Mouse (Mus musculus): Measurements from ENCODE around the gene Snx17. TPM values are rescaled to one million over a fixed set of nuclear protein-coding genes. Genes with fewer than 3 reads are reported as not detected.

Snx17 gene
- total and polyA plus RNA-seq, 3 experiments: 58.1 to 66.8 (median 63.2) TPM

DNA sequence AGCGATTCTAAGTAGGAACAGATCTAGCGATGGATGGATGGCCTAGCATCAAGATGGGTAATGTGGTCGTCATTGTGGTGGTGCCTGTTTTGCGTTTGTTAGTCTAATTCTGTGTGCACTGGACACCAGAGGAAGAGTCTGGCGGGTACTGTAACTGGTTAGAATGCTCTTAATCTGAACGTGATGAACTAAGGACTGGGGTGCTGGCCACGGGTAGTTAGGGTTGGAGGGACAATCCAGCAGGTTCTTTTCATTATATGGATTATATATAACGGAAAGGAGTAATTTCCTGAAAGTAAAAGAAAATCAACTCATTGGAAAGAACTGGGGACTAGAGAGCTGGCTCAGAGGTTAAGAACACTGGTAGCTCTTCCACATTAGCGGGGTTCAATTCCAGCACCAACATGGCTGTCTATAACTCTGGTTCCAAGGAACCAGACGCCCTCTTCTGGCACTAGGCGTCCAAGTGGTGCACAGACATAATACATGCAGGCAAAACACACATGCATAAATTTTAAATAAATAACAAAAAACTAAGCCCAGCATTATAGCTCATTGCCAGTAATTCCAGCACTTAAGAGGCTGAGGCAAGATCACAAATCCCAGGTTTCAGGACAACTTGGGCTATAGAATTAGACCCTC, 28.4 kb downstream of the Snx17 start:
- Histone ChIP-seq H3K79me2 (replicated peaks; ENCODE audit: control insufficient read depth, insufficient read depth, low read length) (peaks cover 4% of the 10 kb centered on the region), H3K4me1 (ENCODE audit: control insufficient read depth, insufficient read depth, low read length) (peaks cover 6% of the 10 kb centered on the region), H3K4me3 (peak overlapping the region; percentile 98), H3K9ac (ENCODE audit: low read depth, low read length) (peak overlapping the region; percentile 73; the same call in 1 of the 2 replicates), H3K27me3 (ENCODE audit: control insufficient read depth, insufficient read depth, low read length) (no peaks in the 10 kb centered on the region), H3K36me3 (ENCODE audit: control insufficient read depth, insufficient read depth, low read length) (peaks cover 7% of the 10 kb centered on the region), H3K27ac (peak overlapping the region; percentile 92)
- 20% methylated on average over 11 of the region's 11 CpGs for WGBS
- intact Hi-C loops (cut with DNase I): loop anchor here (2.0 to 5.0 kb wide), 3 partner anchors 19 to 106 kb away; partner anchors contain the start of genes Mpv17 and Zfp513
- DNase-seq: no peak
- TF ChIP-seq EP300 (IDR thresholded peaks at IDR 0.05; ENCODE audit: insufficient read depth, low read depth, low read length) (no peak), CTCF (IDR thresholded peaks at IDR 0.05) (peak; percentile 41), POLR2A (IDR thresholded peaks at IDR 0.05; ENCODE audit: insufficient read depth, low read depth, low read length) (no peak)

DNA sequence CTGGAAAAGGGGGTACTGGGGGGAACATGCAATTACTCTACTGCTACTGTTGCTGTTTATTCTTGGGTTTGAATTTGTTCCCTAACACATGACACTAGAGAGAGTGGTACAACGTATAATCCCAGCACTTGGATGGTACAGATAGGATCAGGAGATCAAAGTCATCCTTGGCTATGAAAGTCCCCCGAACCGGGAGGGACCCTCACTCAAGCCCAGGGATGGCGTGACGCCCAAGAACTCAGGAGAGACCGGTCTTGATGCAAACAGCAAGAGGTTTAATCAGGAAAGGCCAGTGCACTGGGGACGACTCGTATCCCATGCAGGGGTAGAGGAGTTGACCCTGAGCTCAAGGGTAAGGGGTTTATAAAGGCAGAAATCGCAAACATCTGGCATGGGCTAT, 29.7 kb downstream of the Snx17 start:
- intact Hi-C loops (cut with DNase I): loop anchor here (5.0 kb wide), 1 partner anchor 105 kb away; no protein-coding TSS in a partner anchor
- Histone ChIP-seq H3K27ac (no peak overlapping the region), H3K4me3 (no peak overlapping the region), H3K36me3 (ENCODE audit: control insufficient read depth, insufficient read depth, low read length) (peaks cover 7% of the 10 kb centered on the region), H3K4me1 (ENCODE audit: control insufficient read depth, insufficient read depth, low read length) (peaks cover 6% of the 10 kb centered on the region), H3K9ac (ENCODE audit: low read depth, low read length) (no peak overlapping the region), H3K79me2 (replicated peaks; ENCODE audit: control insufficient read depth, insufficient read depth, low read length) (0 out of 2 replicates have a peak, but pooled peaks cover 2% of the 10 kb centered on the region), H3K27me3 (ENCODE audit: control insufficient read depth, insufficient read depth, low read length) (no peaks in the 10 kb centered on the region)
- no peak for TF ChIP-seq EP300 (IDR thresholded peaks at IDR 0.05; ENCODE audit: insufficient read depth, low read depth, low read length)
- TF ChIP-seq CTCF (IDR thresholded peaks at IDR 0.05): no peak
- no peak for TF ChIP-seq POLR2A (IDR thresholded peaks at IDR 0.05; ENCODE audit: insufficient read depth, low read depth, low read length)
- DNase-seq: no peak
- 95% methylated on average over 9 of the region's 9 CpGs for WGBS

DNA sequence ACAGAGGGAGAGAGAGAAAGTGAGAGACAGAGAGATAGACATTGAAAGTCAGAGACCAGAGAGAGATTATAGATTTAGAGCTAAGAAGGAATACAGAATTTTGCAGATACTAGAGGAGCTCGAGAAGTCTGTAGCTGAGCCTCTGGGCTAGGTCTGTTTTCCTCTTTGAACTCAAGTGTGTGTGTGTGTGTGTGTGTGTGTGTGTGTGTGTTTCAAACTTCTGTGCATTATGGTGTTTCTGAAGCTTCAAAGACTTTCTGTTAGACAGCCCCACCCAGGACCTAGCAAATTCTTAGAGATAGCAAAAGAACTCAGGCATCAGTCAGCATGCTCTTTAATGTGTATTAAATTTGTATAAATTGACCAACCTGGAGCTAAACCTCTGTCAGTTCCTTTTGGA, 33.6 kb downstream of the Snx17 start:
- H3K36me3 ChIP-seq (ENCODE audit: control insufficient read depth, insufficient read depth, low read length): no peaks in the 10 kb centered on the region
- no peak overlapping the region for H3K4me3 ChIP-seq
- intact Hi-C loops (cut with DNase I): no loop called here
- no peaks in the 10 kb centered on the region for H3K79me2 ChIP-seq (replicated peaks; ENCODE audit: control insufficient read depth, insufficient read depth, low read length)
- TF ChIP-seq CTCF (IDR thresholded peaks at IDR 0.05) (no peak), POLR2A (IDR thresholded peaks at IDR 0.05; ENCODE audit: insufficient read depth, low read depth, low read length) (no peak), EP300 (IDR thresholded peaks at IDR 0.05; ENCODE audit: insufficient read depth, low read depth, low read length) (no peak)
- 63% methylated on average over 1 of the region's 1 CpGs for WGBS
- no peak for DNase-seq
- no peak overlapping the region for H3K27ac ChIP-seq
- H3K4me1 ChIP-seq (ENCODE audit: control insufficient read depth, insufficient read depth, low read length): no peaks in the 10 kb centered on the region
- no peaks in the 10 kb centered on the region for H3K27me3 ChIP-seq (ENCODE audit: control insufficient read depth, insufficient read depth, low read length)
- no peak overlapping the region for H3K9ac ChIP-seq (ENCODE audit: low read depth, low read length)

DNA sequence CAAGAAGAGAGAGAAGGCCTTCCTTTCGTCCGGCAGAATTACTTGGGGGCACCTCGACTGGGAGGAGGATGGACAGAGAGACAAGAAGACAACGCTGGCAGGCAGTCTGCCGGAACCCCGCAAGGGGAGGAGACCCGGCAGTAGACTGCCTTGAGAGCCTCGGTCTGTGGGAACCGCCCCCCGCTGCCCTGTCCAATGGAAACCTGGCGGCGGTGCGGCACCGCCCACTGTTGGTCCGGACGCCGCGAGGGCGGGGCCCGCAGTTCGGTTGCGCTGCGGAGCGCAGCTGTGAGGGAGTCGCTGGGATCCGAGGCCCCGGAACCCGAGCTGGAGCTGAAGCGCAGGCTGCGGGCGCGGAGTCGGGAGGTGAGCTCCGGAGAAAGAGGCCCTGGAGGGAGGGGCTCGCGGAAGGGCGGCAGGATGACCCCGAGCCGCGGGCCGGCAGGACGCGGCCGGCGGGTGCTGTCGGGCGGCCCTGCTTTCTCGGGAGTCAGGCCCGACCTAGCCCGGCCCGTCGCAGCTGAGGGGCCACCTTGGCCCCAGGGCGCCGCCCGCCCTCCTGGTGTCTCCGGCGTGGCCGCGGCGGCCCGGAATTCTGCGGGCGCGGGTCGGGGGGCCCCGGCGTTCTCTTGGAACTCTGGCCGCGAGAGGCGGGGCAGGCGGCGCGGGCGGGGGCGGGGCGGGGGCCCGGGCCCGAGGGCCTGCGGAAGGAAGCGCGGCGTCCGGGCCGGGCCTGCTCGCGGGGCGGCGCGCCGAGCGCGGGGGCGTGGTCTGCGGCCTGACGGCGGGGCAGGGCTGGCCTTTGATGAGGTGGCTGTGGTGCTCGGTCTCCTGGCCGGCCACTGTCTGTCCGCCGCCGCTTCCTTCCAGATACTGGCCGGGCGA, 47.9 kb downstream of the Snx17 start, which contains the start of the genes Nrbp1 and Gm9970:
Gene Nrbp1, plus strand, starts transcription at position 228 of the 885 bp plus-strand sequence.
Gene Gm9970, minus strand, starts transcription at position 596 of the 885 bp plus-strand sequence.
- Histone ChIP-seq H3K4me3 (peak within 1 kb of the TSS; percentile 92), H3K36me3 (ENCODE audit: control insufficient read depth, insufficient read depth, low read length) (peaks cover 10% of the 10 kb centered on the region), H3K27me3 (ENCODE audit: control insufficient read depth, insufficient read depth, low read length) (no peaks in the 10 kb centered on the region), H3K27ac (peak within 1 kb of the TSS; percentile 98), H3K9ac (ENCODE audit: low read depth, low read length) (peak within 1 kb of the TSS; percentile 93), H3K79me2 (replicated peaks; ENCODE audit: control insufficient read depth, insufficient read depth, low read length) (peaks cover 1% of the 10 kb centered on the region; the same call in 1 of the 2 replicates), H3K4me1 (ENCODE audit: control insufficient read depth, insufficient read depth, low read length) (peaks cover 6% of the 10 kb centered on the region)
- no peak for TF ChIP-seq EP300 (IDR thresholded peaks at IDR 0.05; ENCODE audit: insufficient read depth, low read depth, low read length)
- peak; percentile 94 for TF ChIP-seq POLR2A (IDR thresholded peaks at IDR 0.05; ENCODE audit: insufficient read depth, low read depth, low read length)
- TF ChIP-seq CTCF (IDR thresholded peaks at IDR 0.05): peak; percentile 12
- peak; percentile 97 to 98 for DNase-seq
- WGBS: under 1% methylated on average over 77 of the region's 103 CpGs
- intact Hi-C loops (cut with DNase I): loop anchor here (1.0 to 5.0 kb wide), 4 partner anchors 21 to 1611 kb away; partner anchors contain the start of genes Eif2b4, Ift172, Ppm1g and Prr14l

DNA sequence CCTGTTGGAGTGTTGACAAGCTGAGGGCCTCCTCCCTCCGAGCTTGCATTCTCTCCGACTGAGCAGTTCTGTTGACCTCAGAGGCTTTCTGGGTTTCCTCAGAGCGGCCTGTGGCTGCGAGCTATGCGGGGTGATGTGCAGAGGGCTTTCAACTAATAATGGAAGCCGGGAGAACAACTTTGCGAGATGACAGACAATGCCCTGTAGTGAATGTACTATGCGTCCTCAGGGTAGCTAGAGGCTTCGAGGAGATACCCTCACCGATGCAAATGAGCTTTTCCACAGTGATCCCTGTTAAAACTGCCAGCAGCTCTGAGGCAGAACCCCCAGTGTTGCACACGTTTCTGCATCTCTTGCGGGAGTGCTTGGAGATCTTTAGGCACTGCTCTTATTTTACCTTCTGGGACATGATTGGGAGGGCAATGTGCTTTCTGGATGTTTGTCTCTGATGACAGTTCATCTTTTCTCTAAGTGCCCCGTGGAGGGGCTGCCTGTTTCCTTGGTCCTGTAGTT, 48.6 kb downstream of the Snx17 start:
- H3K27ac ChIP-seq: peak overlapping the region; percentile 98
- DNase-seq: no peak
- peak overlapping the region; percentile 92 for H3K4me3 ChIP-seq
- peaks cover 10% of the 10 kb centered on the region for H3K36me3 ChIP-seq (ENCODE audit: control insufficient read depth, insufficient read depth, low read length)
- WGBS: under 1% methylated on average over 13 of the region's 13 CpGs
- peak overlapping the region; percentile 78 for H3K9ac ChIP-seq (ENCODE audit: low read depth, low read length)
- H3K27me3 ChIP-seq (ENCODE audit: control insufficient read depth, insufficient read depth, low read length): no peaks in the 10 kb centered on the region
- TF ChIP-seq CTCF (IDR thresholded peaks at IDR 0.05) (no peak), POLR2A (IDR thresholded peaks at IDR 0.05; ENCODE audit: insufficient read depth, low read depth, low read length) (peak; percentile 40; the same call in 1 of the 2 replicates), EP300 (IDR thresholded peaks at IDR 0.05; ENCODE audit: insufficient read depth, low read depth, low read length) (no peak)
- H3K4me1 ChIP-seq (ENCODE audit: control insufficient read depth, insufficient read depth, low read length): peaks cover 6% of the 10 kb centered on the region
- intact Hi-C loops (cut with DNase I): loop anchor here (1.0 to 5.0 kb wide), 2 partner anchors 48 to 1611 kb away; partner anchors contain the start of genes Eif2b4, Prr14l and Snx17
- H3K79me2 ChIP-seq (replicated peaks; ENCODE audit: control insufficient read depth, insufficient read depth, low read length): peaks cover 1% of the 10 kb centered on the region; the same call in 1 of the 2 replicates

All from heart, adult 2 months (tissue).